Mouse (Mus musculus) layer of hippocampus, postnatal 10 days (tissue): ENCODE results near the gene Klf16. TPM values are rescaled to one million over a fixed set of nuclear protein-coding genes. Genes with fewer than 3 reads are reported as not detected.
A peak's percentile ranks its signal among the peaks of the same experiment; 100 is the strongest.

Experiments used
- DNase-seq, 2 experiments: peaks; one replicate each; pipeline ENCODE4 v3.0.0; 2021; ENCODE audit warnings: low spot score in 2 of 2
- long read RNA-seq: library from polyadenylated mRNA; stranded (forward); transcript quantifications from one replicate; pipeline ENCODE4 v2.0.0, GENCODE M21; 2023
- total RNA-seq, 2 experiments: library from RNA; stranded (reverse); gene quantifications; 2 replicates each; pipeline ENCODE4 v1.2.3; 2021

Gene Klf16
- 10 to 100 TPM; 41.8 to 43.6 TPM for total RNA-seq
- long read RNA-seq, partial matches to known transcripts: 0 of 10 reads
- long read RNA-seq, other reads (novel, unspliced or antisense): 6 of 10 reads

DNA sequence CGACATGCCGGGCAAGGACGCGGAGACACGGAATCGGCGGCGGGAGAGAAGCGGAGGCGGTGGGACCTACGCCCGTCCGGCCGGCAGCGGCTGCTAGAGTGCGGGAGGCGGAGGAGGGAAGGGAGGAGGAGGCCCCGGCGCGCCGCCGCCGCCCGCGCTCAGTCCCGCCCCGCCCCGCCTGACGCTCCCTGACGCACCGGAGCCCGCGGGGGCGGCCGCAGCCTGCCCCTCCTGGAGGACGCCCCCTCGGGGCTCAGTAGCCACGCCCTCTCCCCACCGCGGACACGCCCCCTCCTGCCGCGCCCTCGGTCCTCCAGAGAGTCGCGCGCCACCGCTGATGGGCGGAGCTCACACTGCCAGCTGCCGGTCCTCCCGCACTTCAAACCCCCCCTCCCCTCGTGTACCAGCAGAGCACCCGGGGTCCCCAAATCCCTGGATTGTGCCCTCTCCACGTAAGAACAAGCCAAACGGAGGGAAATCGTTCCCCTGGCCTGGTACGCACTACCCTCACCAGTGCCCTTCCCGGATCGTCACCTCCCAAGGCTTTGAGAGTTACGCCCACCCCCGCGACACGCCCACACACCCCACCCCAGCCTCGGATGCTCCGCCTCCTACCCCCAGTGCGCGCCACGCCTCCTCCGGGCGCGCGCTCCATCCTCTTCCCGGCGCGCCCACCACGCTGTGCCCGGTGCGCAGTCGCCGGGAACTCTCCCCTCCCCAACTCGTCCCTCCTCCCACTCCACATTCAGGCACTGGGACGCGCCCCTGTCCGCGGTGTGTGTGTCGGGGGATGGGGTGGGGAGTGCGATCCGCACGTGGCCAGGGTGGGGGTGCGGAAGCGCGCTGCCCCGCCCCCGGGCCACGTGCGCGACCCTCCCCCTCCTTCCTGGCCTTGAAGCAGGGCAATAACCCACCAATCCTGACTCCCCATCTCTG is at the start of gene Klf16:
Gene Klf16, minus strand, starts transcription at position 127 of the 936 bp plus-strand sequence.
- DNase-seq: peak; percentile 97 to 98

DNA sequence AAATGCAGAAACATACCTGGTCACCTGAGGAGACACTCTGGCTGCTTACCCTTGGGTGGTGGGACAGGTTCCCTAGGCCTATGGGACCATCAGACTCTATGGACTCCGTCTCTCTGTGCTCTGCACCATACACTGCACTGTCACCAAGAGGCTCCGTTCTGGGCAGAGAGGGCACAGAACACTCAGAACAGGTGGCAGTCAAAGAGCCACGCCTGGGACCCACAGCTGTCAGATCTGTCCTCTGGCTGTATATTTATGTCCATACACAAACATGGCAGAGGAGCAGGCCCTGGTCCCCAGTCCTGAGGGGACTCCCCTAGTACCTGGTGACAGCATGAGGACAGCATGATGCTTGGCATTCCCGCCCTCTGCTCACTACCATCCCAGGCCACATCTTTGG is 48.6 kb upstream of the Klf16 start:
- no peak for DNase-seq

DNA sequence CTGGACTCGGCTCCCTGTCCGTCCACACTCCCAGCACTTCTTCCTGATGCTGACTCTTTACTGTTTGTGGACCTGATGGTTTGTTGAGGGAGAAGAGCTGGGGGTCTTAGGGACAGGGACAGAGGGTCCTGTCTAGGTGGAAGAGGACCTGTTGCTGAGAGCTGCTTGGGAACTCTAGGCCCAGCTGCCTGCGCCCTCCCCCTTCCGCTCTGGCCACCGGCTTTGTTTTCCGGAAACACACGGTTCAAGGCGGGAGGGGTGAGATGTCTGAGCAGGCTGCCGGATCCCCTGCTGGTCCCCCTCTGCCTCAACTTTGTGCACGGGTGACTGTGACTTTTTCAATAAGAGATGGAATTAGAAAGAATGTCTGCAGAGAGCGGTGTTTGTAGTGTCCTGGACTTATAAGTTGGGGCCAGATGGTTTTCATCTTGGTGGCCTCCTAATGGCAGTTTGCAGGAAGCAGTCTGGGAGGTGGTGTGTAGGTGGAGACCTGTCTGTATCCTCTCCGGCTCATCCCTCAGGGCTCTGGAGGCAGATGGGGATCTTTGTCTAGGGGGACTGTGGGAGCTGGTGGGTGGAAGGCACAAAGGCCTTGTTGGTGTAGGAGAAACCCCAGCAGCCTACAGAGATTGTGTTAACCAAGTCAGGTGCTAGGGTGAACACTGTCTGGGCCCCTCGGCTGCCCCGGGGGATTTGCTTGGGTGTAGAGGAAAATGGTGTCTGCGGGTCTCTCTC is 46.5 kb upstream of the Klf16 start:
- peak; percentile 47 to 50 for DNase-seq

DNA sequence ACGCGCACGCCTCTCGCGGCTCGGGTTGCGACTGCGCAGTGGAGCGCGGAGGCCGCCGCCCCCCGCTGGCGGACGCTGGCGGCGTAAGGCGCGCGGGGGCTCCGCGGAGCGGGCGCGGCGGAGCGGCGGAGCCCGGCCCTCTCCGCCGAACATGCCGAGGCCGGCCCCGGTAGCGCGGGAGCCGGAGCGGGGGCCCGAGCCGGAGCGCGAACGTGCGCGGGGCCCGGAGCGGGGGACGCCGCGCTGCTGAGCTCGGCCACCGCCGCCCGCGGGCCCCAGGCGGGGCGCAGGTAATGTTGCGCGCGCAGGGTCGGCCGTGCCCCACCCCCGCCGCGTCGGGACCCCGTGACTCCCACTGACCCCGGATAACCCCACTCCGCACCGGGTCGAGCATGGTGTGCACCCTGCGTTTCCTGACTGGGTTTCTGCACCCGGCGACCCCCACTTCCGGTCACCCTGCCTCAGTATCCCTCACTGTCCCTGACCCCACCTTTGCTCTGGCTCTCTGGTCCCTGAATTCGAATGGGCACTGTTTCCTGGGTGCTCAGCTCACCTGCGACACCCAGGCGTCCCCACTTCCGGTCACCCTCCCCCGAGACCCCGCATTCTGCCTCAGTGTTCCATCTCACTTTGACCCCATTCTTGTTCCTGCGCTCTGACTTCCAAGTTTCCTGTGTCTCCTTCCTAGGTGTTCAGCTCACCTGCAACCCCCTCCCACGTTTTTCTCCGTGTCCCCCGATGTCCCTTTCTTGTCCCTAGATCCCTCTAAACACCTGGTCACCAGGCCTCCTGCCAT is 45.7 kb upstream of the Klf16 start, which contains the start of gene Csnk1g2:
Gene Csnk1g2, plus strand, starts transcription at position 178 of the 796 bp plus-strand sequence.
- peak; percentile 45 to 57 for DNase-seq

DNA sequence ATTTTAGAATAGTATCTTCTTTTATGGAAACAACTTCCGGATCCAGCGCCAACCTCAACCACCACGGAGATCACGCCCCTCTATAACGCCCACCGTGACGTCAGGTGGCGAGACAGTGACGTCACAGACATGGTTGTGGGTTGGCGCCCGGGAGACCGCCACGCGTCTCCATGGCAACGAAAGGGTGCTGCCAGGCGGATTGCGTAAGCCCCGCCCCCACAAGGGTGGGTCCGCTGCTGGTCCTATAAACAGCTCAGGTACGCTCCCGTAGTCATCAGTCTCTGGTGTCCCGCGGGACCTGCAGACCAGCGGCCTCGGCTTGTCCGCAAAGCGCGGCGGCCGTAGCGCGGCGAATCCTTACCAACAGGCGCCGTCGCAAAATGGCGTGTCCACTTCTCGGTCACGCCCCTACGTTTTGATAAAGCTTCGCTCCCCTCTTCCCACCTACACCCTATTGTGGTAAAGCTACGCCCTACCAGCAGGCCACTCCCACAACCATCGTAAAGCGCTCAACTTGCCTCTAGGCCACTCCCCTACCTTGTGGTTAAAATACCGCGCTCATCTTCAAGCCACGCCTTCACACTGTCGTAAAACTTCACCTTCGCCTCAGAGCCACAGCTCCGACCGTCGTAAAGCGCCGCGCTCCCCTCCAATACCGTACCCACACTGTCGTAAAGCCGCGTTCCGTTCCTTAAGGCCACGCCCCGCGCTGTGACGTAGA is 45.0 kb upstream of the Klf16 start:
- DNase-seq: peak; percentile 99

DNA sequence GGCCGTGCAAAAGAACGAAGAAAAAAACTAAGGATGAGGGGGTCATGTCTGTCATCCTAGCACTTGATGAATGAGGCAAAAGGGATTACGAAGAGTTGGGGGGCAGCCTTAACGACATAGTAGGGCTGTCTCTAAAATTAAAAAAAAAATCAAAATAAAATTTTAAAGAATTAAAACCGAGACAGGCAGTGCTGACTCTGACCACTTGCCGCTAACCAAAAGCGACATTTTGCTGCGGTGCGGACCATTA is 44.5 kb upstream of the Klf16 start:
- DNase-seq: no peak

DNA sequence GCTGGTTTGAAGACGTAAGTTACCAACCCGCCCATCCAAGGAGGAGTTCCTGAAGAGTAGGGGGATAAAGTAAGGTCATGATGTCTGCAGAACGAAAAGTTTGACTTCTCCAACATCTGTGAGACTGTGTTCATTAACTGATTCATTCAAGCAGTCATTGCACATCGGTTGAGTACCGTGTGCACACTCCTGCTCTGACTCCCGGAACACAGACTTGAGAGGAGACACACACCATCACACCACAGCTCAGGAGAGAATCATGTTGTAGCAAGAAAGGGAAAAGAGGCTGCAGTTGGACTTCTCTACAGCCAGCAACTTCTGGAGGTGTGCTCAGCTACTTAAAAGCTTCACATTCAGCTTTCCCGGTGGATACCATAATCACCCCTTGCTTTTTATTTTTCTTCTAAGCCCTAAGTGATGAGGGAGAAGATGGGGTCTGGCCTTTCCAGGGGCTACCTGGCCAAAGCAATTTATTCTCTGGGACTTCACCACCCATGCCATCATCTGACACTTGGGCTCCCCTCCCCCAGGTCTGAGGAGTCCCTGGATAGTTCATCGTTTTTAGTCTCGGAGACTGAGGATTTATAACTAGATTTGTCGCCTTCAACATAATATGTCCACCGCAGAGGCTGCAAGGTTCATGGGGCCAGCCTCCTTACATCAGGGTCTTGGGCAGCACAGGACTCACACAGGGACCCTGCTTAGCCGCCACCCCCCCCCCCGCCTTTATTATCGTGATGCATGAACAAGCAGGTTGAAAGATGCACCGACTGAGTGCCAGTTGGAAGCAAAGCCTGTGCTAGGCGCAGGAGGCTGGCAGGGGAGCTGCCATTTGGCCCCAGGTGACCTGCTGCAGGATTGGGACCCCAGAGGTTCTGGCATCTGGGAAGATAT is 43.9 kb upstream of the Klf16 start:
- DNase-seq: peak in 1 of 2 experiments; percentile 46

DNA sequence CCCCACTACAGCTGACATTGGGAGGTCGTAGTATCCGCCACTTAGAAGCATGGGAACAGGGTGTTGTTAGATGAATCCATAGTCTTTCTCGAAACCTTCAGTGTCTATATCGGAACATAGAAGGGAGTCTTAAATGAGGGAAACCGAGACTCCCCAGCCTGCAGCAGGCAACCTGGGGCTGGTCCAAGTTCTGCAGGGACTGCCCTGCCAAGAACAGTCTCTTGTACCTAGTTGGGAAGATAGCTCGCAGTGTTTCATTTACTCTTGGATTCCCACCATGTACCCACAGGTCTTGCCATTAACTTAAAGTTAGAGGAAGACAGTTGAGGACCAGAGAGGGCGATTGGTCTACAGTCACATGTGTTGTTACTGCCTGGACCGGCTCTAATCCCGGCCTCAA is 43.2 kb upstream of the Klf16 start:
- DNase-seq: no peak

DNA sequence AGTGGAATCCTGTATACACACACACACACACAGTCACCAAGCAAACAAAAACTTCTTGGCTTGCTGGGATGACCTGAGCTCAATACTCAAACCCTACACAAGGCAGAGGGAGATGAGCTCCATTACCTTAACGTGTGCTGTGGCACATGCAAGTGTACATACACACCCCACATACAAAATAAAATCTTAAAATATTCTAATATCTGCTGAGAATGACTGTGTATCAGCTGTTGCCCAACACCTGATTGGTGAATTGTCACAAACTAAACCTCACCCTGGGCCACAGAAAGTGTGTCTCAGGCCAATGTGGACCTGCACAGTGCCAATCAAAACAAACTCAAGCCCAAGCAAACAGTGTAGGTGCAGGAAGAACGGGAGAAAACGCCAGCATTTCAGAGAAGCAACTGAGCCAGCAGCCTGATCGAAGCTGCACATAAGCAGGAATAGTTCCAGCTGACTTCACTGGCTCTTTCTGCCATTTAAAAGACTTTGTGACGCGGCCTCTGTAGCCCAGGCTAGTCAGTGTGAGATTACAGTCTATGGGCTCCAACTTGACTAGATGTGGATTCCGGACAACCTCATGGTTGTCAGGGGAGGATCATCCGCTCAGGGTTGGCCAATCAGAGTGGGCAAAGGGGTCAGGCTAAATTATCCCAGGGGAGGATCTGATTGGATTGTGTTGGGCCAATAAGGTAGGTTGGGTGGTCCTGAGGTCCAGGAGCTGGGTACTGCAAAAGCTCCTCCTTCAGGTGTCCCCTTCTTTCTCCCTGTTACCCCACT is 42.5 kb upstream of the Klf16 start:
- DNase-seq: no peak

DNA sequence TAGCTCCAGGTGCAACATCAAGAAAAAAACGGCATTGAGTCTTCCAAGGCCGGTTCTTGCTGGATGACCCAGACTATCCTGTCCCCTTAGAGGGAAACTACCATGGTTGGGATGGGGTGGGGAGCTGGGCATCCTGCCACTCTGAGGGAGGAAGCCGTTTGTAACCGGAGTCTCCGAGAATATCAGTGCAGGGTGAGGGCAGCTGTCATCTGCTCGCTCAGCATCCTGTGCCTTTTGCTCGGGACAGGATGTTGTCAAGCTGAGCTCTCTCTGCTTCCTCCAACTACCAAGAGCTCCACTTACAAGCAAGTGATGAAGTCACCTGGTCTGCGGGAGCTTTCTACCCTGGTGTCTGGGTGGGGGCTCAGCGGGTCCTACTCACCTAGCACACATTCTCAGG is 41.1 kb upstream of the Klf16 start:
- no peak for DNase-seq

DNA sequence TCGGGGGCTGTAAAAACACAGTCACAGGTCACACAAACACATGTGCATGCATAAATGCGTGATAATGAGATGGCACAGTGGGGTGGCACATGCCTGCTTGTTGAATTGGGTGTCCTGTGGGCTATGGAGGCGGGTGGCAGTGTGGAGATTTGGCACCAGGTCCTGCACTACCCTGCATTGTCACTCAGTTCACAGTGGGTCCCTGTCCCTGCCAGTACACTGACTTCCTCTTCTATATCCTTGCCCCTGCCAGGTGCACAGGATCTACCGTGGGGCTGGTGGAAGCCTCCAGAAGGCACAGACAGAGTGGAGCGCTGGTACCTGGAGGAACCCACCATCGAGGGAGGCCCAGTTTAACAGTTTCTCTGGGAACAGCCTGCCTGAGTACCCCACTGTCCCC is 37.2 kb upstream of the Klf16 start:
- no peak for DNase-seq

DNA sequence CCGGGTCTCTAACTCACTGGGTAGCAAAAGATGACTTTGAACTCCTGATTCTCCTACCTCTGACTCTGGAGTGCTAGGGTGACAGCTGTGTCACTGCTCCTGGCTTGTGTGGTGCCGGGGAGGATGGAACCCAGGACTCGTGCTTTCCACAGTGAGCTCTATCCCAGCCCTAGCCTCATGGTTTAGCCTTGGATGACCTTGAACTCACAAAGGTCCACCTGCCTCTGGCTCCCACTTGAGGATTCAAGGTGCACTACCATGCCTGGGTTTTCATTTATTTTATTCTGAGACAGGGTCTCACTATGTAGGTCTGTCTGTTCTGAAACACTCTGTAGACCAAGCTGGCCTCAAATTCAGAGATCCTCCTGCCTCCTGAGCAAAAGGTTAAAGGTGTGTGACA is 36.7 kb upstream of the Klf16 start:
- no peak for DNase-seq

DNA sequence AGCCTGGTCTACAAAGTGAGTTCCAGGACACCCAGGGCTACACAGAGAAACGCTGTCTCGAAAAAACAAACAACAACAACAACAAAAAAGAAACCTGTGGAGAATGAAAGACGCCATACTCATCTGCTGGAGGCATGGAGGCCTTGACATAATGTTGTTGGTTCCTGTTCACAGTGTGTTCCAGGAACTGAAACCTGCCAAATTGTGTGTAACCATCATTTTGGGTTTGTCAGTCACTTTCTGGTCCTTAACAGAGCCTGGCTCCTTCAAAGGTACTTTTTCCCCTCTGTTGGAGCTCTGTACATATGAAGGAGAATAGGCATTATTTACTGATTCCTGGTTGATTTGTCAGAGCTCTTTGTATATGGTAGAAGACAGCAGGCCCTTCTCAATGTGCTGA is 34.8 kb upstream of the Klf16 start:
- no peak for DNase-seq

DNA sequence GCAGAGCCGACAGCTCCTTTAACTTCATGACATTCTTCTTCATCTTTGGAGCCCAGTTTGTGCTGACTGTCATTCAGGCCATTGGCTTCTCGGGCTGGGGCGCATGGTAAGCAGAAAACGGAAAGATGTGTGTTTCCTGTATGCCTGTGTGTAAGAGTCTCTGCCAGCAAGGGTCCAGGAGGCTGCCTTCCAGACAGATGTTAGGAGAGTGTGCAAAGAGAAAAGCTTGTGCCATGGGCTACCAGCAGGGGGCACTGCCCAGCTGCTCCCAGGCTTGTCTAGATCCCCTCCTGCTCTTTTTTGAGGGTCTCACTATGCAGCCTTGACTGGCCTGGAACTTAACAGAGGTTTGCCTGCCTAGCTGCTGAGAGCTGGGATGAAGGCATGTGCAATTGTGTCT is 33.9 kb upstream of the Klf16 start:
- peak; percentile 40 to 54 for DNase-seq

DNA sequence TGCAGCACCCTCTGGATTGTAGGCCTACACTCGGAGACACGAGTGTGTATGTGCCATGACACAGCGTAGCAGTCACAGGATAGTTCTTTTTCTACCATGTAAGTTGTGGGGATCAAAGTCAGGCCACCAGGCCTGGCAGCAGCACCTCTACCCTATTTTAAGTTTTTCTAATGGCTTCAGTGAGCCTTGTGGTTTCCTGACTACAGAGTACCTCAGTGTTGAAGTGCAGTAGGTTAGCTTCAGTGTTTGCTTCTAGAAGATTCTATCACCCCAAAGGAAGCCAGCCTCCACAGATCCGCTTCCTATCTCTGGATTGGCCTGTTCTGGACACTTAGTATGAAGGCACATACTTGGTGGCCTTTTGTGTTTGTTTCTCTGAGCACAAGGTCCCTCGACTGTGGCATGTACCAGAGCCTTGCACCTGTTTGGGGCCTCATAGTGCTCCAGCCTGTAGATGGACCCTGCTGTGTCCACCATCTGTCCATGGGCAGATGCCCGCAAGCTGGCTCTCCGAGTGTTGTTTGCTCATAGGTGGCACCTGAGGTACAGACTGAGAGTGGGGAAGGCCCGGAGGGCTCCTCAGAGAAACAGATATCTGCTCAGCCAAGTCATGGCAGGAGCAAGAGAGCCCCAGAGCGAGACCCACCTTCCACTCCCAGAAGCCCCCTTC is 33.1 kb upstream of the Klf16 start:
- no peak for DNase-seq

DNA sequence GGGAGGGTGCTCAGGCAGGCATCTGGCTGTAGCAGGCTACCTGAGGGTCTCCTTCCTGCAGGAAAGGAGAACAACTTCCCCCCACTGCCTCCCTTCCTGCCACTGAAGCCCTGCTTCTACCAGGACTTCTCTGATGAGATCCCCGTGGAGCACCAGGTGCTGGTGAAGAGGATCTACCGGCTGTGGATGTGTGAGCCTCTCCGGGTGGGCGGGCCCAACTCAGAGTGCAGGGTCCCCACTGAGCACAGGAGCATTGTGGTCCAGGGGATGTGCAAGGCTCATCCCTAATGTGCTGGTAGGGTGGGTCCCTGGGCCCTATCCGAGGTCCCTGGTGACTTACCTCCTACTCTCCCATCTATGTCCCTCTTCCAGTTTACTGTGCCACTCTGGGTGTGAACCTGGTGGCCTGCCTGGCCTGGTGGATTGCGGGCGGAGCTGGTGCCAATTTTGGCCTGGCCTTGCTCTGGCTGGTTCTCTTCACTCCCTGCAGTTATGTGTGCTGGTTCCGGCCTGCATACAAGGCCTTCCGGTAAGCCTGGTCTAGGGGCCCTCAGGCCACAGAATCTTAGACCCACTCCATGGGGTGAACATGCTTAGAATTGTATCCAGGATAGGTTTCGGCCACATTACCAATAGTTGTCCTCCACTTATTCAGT is 32.3 kb upstream of the Klf16 start:
- DNase-seq: no peak

DNA sequence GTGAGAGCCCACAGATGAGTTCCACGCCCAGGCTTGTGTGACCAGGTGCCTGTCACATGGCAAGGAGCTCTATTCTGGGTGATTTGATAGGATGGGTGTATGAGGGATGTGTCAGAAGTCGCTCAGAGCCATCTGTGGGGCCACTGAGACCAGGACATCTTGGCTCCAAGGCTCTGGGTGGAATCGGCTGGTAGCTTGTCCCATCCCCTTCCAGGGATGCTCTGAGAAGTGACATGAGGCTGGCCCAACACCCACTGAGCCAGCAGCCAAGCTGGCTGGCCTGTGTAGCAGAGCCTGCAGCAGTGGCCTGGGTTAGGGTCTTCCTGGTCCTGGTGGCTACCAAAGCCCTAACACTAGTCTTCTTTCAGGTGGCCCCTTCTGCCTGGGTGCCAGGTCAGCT is 31.3 kb upstream of the Klf16 start:
- no peak for DNase-seq

DNA sequence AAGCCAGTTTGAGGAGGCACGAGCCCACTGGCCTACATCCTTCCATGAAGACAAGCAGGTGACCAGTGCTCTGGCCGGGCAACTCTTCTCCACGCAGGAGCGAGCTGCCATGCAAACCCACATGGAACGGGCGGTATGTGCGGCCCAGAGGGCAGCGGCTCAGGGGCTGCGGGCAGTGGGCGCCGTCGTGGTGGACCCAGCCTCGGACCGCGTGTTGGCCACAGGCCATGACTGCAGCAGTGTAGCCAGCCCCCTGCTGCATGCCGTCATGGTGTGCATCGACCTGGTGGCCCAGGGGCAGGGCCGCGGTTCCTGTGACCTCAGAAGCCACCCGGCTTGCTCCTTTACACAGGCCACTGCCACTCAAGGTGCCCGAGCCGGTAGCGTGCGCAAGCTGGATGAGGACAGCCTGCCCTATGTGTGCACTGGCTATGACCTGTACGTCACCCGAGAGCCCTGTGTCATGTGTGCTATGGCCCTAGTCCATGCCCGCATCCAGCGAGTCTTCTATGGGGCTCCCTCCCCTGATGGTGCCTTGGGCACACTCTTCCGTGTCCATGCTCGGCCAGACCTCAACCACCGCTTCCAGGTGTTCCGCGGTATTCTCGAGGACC is 29.7 kb upstream of the Klf16 start:
- DNase-seq: no peak
